Mouse (Mus musculus) neural tube, embryonic 15.5 days (tissue): ENCODE data around the gene 2310061N02Rik. TPM values are rescaled to one million over a fixed set of nuclear protein-coding genes. Genes with fewer than 3 reads are reported as not detected.
"Not testable (repeated sequence)": the region's sequence is repeated elsewhere in the genome, so short reads cannot be mapped to it uniquely, and the experiment has no call there.

Experiments
- ATAC-seq: fragments of 200-750 bp; cut with Nextera tagmentation; 2 replicates; pipeline ENCODE4 v1.8.0; 2017; ENCODE audit warnings: mild to moderate bottlenecking, moderate TSS enrichment, moderate library complexity; ENCODE audit not compliant: low FRiP score
- H3K27ac ChIP-seq: fragments of 300-500 bp; sonication (generic); replicated peaks from 2 replicates; pipeline ENCODE4 v1.5.1; 2015; ENCODE audit warnings: mild to moderate bottlenecking, inconsistent platforms
- H3K27me3 ChIP-seq: fragments of 300-500 bp; sonication (generic); replicated peaks from 2 replicates; pipeline ENCODE4 v1.6.1; 2015; ENCODE audit warnings: inconsistent platforms
- H3K36me3 ChIP-seq: fragments of 300-500 bp; sonication (generic); 2 replicates; pipeline ENCODE4 v1.6.1; 2015; ENCODE audit warnings: inconsistent platforms
- H3K4me1 ChIP-seq: fragments of 300-500 bp; sonication (generic); 2 replicates; pipeline ENCODE4 v1.6.1; 2015; ENCODE audit warnings: inconsistent platforms
- H3K4me2 ChIP-seq: fragments of 300-500 bp; sonication (generic); 2 replicates; pipeline ENCODE4 v1.6.1; 2015; ENCODE audit warnings: inconsistent platforms, mild to moderate bottlenecking, moderate library complexity
- H3K4me3 ChIP-seq: fragments of 300-500 bp; sonication (generic); replicated peaks from 2 replicates; pipeline ENCODE4 v1.5.1; 2015; ENCODE audit warnings: mild to moderate bottlenecking, inconsistent platforms
- H3K9ac ChIP-seq: fragments of 300-500 bp; sonication (generic); replicated peaks from 2 replicates; pipeline ENCODE4 v1.6.1; 2015; ENCODE audit warnings: mild to moderate bottlenecking, inconsistent platforms
- H3K9me3 ChIP-seq: fragments of 300-500 bp; sonication (generic); replicated peaks from 2 replicates; pipeline ENCODE4 v1.6.1; 2016; ENCODE audit warnings: inconsistent platforms
- WGBS: fragments of 180-500 bp; shearing (Covaris S2); methylation state at CpG from one replicate; pipeline ENCODE4 v1.1.7; 2015; ENCODE audit warnings: mixed read lengths; 5-methylcytosine and 5-hydroxymethylcytosine counted together
- polyA plus RNA-seq: library from polyadenylated mRNA; unstranded; fragments of >200 nt; fragmentation: Nextera tagmentation; extraction: Ambion mirVana; gene quantifications from 2 replicates; pipeline ENCODE4 v1.2.1, GENCODE M21; 2015

The 2310061N02Rik gene
- not detected in 2 replicates for polyA plus RNA-seq

- 93% methylated on average over 10 of the region's 10 CpGs for WGBS
- Histone ChIP-seq H3K4me1 (no peaks in the 10 kb centered on the region), H3K4me3 (no peak within 1 kb of the TSS), H3K4me2 (no peak within 1 kb of the TSS), H3K27me3 (no peaks in the 10 kb centered on the region), H3K27ac (no peak within 1 kb of the TSS), H3K9me3 (no peaks in the 10 kb centered on the region), H3K9ac (no peak within 1 kb of the TSS), H3K36me3 (no peaks in the 10 kb centered on the region)
- ATAC-seq = no peak
These were observed at the start of gene 2310061N02Rik for GRCm38 (mm10) chr16:88707496-88708012. Gene 2310061N02Rik, minus strand, starts transcription at chr16:88707962.

- not testable (repeated sequence) for H3K27ac ChIP-seq, H3K4me1 ChIP-seq, H3K27me3 ChIP-seq, H3K36me3 ChIP-seq, H3K4me3 ChIP-seq, H3K9ac ChIP-seq, H3K4me2 ChIP-seq, H3K9me3 ChIP-seq, ATAC-seq
- WGBS = 91% methylated on average over 3 of the region's 3 CpGs
These were observed 43.8 kb upstream of the 2310061N02Rik start, which contains the start of gene Krtap13 for GRCm38 (mm10) chr16:88751535-88751934. Gene Krtap13, minus strand, starts transcription at chr16:88751635.

GRCm38 (mm10) chr16:88747943-88748342 is 40.2 kb upstream of the 2310061N02Rik start:
- Histone ChIP-seq H3K27me3 (no peaks in the 10 kb centered on the region), H3K36me3 (no peaks in the 10 kb centered on the region), H3K4me1 (no peaks in the 10 kb centered on the region), H3K9me3 (no peaks in the 10 kb centered on the region), H3K4me2 (no peak overlapping the region), H3K9ac (no peak overlapping the region), H3K27ac (no peak overlapping the region), H3K4me3 (no peak overlapping the region)
- no peak for ATAC-seq
- WGBS = 43% methylated on average over 4 of the region's 4 CpGs

GRCm38 (mm10) chr16:88744750-88745340 is 37.1 kb upstream of the 2310061N02Rik start:
- ATAC-seq = no peak
- H3K27me3 ChIP-seq = no peaks in the 10 kb centered on the region
- no peak overlapping the region for H3K9ac ChIP-seq
- no peaks in the 10 kb centered on the region for H3K4me1 ChIP-seq
- H3K4me2 ChIP-seq = no peak overlapping the region
- WGBS = 65% methylated on average over 4 of the region's 4 CpGs
- no peak overlapping the region for H3K27ac ChIP-seq
- H3K9me3 ChIP-seq = no peaks in the 10 kb centered on the region
- H3K36me3 ChIP-seq = no peaks in the 10 kb centered on the region
- no peak overlapping the region for H3K4me3 ChIP-seq

- no peak for ATAC-seq
These were observed 27.6 kb upstream of the 2310061N02Rik start for GRCm38 (mm10) chr16:88735391-88735790.

GRCm38 (mm10) chr16:88728812-88729275 is 21.1 kb upstream of the 2310061N02Rik start, which contains the start of gene Krtap13-1:
Gene Krtap13-1, plus strand, starts transcription at chr16:88728862.
- no peak within 1 kb of the TSS for H3K4me3 ChIP-seq
- no peaks in the 10 kb centered on the region for H3K36me3 ChIP-seq
- 84% methylated on average over 4 of the region's 4 CpGs for WGBS
- H3K4me1 ChIP-seq = no peaks in the 10 kb centered on the region
- H3K9ac ChIP-seq = no peak within 1 kb of the TSS
- ATAC-seq = no peak
- no peaks in the 10 kb centered on the region for H3K27me3 ChIP-seq
- no peaks in the 10 kb centered on the region for H3K9me3 ChIP-seq
- no peak within 1 kb of the TSS for H3K27ac ChIP-seq
- H3K4me2 ChIP-seq = no peak within 1 kb of the TSS

More at GRCm38 (mm10) chr16:88735391-88735790, 27.6 kb upstream of the 2310061N02Rik start:
- Histone ChIP-seq H3K4me3 (no peak overlapping the region), H3K27ac (no peak overlapping the region), H3K27me3 (no peaks in the 10 kb centered on the region), H3K9ac (no peak overlapping the region), H3K4me1 (no peaks in the 10 kb centered on the region), H3K9me3 (no peaks in the 10 kb centered on the region), H3K4me2 (no peak overlapping the region), H3K36me3 (no peaks in the 10 kb centered on the region)
- WGBS = 49% methylated on average over 2 of the region's 2 CpGs

- H3K36me3 ChIP-seq = no peaks in the 10 kb centered on the region
- H3K27me3 ChIP-seq = no peaks in the 10 kb centered on the region
- H3K4me2 ChIP-seq = no peak overlapping the region
- no peaks in the 10 kb centered on the region for H3K4me1 ChIP-seq
- no peaks in the 10 kb centered on the region for H3K9me3 ChIP-seq
- ATAC-seq = no peak
- 24% methylated on average over 1 of the region's 1 CpGs for WGBS
- no peak overlapping the region for H3K9ac ChIP-seq
- H3K4me3 ChIP-seq = no peak overlapping the region
- H3K27ac ChIP-seq = no peak overlapping the region
These were observed 12.3 kb upstream of the 2310061N02Rik start for GRCm38 (mm10) chr16:88720031-88720430.

- no peak overlapping the region for H3K9ac ChIP-seq
- no peaks in the 10 kb centered on the region for H3K36me3 ChIP-seq
- no peak overlapping the region for H3K4me2 ChIP-seq
- no peaks in the 10 kb centered on the region for H3K27me3 ChIP-seq
- H3K4me1 ChIP-seq = no peaks in the 10 kb centered on the region
- no peak overlapping the region for H3K4me3 ChIP-seq
- no peak overlapping the region for H3K27ac ChIP-seq
- ATAC-seq = no peak
- no peaks in the 10 kb centered on the region for H3K9me3 ChIP-seq
These were observed 8.8 kb upstream of the 2310061N02Rik start for GRCm38 (mm10) chr16:88716549-88716948.

GRCm38 (mm10) chr16:88711245-88711644 is 3.5 kb upstream of the 2310061N02Rik start:
- no peak overlapping the region for H3K27ac ChIP-seq
- H3K4me3 ChIP-seq = no peak overlapping the region
- WGBS = 87% methylated on average over 6 of the region's 6 CpGs
- H3K9ac ChIP-seq = no peak overlapping the region
- no peaks in the 10 kb centered on the region for H3K9me3 ChIP-seq
- no peaks in the 10 kb centered on the region for H3K4me1 ChIP-seq
- H3K27me3 ChIP-seq = no peaks in the 10 kb centered on the region
- H3K4me2 ChIP-seq = no peak overlapping the region
- no peaks in the 10 kb centered on the region for H3K36me3 ChIP-seq
- no peak for ATAC-seq

- no peak overlapping the region for H3K4me3 ChIP-seq
- H3K9me3 ChIP-seq = no peaks in the 10 kb centered on the region
- no peaks in the 10 kb centered on the region for H3K27me3 ChIP-seq
- no peak overlapping the region for H3K4me2 ChIP-seq
- no peak overlapping the region for H3K27ac ChIP-seq
- ATAC-seq = no peak
- 81% methylated on average over 4 of the region's 4 CpGs for WGBS
- H3K9ac ChIP-seq = no peak overlapping the region
- no peaks in the 10 kb centered on the region for H3K4me1 ChIP-seq
- H3K36me3 ChIP-seq = no peaks in the 10 kb centered on the region
These were observed 3.0 kb upstream of the 2310061N02Rik start for GRCm38 (mm10) chr16:88710757-88711156.

- H3K4me2 ChIP-seq = no peak overlapping the region
- no peak overlapping the region for H3K27ac ChIP-seq
- no peaks in the 10 kb centered on the region for H3K36me3 ChIP-seq
- no peaks in the 10 kb centered on the region for H3K27me3 ChIP-seq
- 63% methylated on average over 4 of the region's 4 CpGs for WGBS
- H3K9me3 ChIP-seq = no peaks in the 10 kb centered on the region
- no peak overlapping the region for H3K4me3 ChIP-seq
- no peak for ATAC-seq
- no peaks in the 10 kb centered on the region for H3K4me1 ChIP-seq
- H3K9ac ChIP-seq = no peak overlapping the region
These were observed 6.5 kb downstream of the 2310061N02Rik start for GRCm38 (mm10) chr16:88701072-88701864.

- no peaks in the 10 kb centered on the region for H3K27me3 ChIP-seq
- H3K27ac ChIP-seq = no peak overlapping the region
- no peak overlapping the region for H3K4me3 ChIP-seq
- 56% methylated on average over 4 of the region's 4 CpGs for WGBS
- H3K9me3 ChIP-seq = no peaks in the 10 kb centered on the region
- no peaks in the 10 kb centered on the region for H3K36me3 ChIP-seq
- H3K9ac ChIP-seq = no peak overlapping the region
- H3K4me2 ChIP-seq = no peak overlapping the region
- no peaks in the 10 kb centered on the region for H3K4me1 ChIP-seq
- ATAC-seq = no peak
These were observed 11.5 kb downstream of the 2310061N02Rik start for GRCm38 (mm10) chr16:88696256-88696655.
